Mouse (Mus musculus) limb, embryonic 14.5 days (tissue): ENCODE data around the gene Abhd11. TPM values are rescaled to one million over a fixed set of nuclear protein-coding genes. Genes with fewer than 3 reads are reported as not detected.

ENCODE experiments used
- ATAC-seq: fragments of 200-750 bp; cut with Nextera tagmentation; 2 replicates; pipeline ENCODE4 v1.8.0; 2017; ENCODE audit warnings: low read depth, moderate number of reproducible peaks, moderate TSS enrichment; ENCODE audit not compliant: low FRiP score
- DNase-seq: peaks from one replicate; pipeline ENCODE4 v3.0.0-alpha.2; 2015; ENCODE audit warnings: low spot score
- H3K27ac ChIP-seq: fragments of 300-500 bp; sonication (generic); replicated peaks from 2 replicates; pipeline ENCODE4 v1.5.1; 2014; ENCODE audit warnings: low read depth, mild to moderate bottlenecking, low read length, moderate library complexity, mixed read lengths
- H3K27me3 ChIP-seq: fragments of 300-500 bp; sonication (generic); 2 replicates; pipeline ENCODE4 v1.6.1; 2014; ENCODE audit warnings: low read length, mixed read lengths; ENCODE audit not compliant: control insufficient read depth, insufficient read depth
- H3K36me3 ChIP-seq: fragments of 300-500 bp; sonication (generic); 2 replicates; pipeline ENCODE4 v1.6.1; 2014; ENCODE audit warnings: mild to moderate bottlenecking, low read length, moderate library complexity, mixed read lengths; ENCODE audit not compliant: control insufficient read depth, insufficient read depth
- H3K4me1 ChIP-seq: fragments of 300-500 bp; sonication (generic); 2 replicates; pipeline ENCODE4 v1.6.1; 2014; ENCODE audit warnings: antibody characterized with exemption, low read length, mixed read lengths; ENCODE audit not compliant: control insufficient read depth, insufficient read depth
- H3K4me2 ChIP-seq: fragments of 300-500 bp; sonication (generic); replicated peaks from 2 replicates; pipeline ENCODE4 v1.6.1; 2014; ENCODE audit warnings: low read depth, mild to moderate bottlenecking, low read length, moderate library complexity; ENCODE audit not compliant: severe bottlenecking
- H3K4me3 ChIP-seq: fragments of 300-500 bp; sonication (generic); replicated peaks from 2 replicates; pipeline ENCODE4 v1.5.1; 2014; ENCODE audit warnings: low read length
- H3K9ac ChIP-seq: fragments of 300-500 bp; sonication (generic); 2 replicates; pipeline ENCODE4 v1.6.1; 2014; ENCODE audit warnings: mild to moderate bottlenecking, low read depth, low read length, moderate library complexity; ENCODE audit not compliant: severe bottlenecking
- H3K9me3 ChIP-seq: fragments of 300-500 bp; sonication (generic); 2 replicates; pipeline ENCODE4 v1.6.1; 2016; ENCODE audit warnings: low read length; ENCODE audit not compliant: control insufficient read depth
- POLR2A ChIP-seq: fragments of 200-500 bp; IDR thresholded peaks from 2 replicates; pipeline ENCODE4 v1.8.0; 2012; ENCODE audit warnings: inconsistent platforms, mild to moderate bottlenecking, moderate library complexity, borderline replicate concordance; ENCODE audit not compliant: insufficient read depth, insufficient read length; ENCODE audit errors: extremely low read depth
- WGBS: fragments of 180-500 bp; shearing (Covaris S2); extraction: QIAGEN DNeasy Blood & Tissue Kit; methylation state at CpG from one replicate; pipeline ENCODE4 v1.1.7; 2014; 5-methylcytosine and 5-hydroxymethylcytosine counted together
- polyA plus RNA-seq, 2 experiments: library from polyadenylated mRNA; depleted of rRNA in 1 of 2; stranded (reverse) in 1 of 2; unstranded in 1 of 2; fragments of >200 nt; fragmentation: Nextera tagmentation in 1 of 2; extraction: Ambion mirVana in 1 of 2; gene quantifications; 2 replicates each; pipeline versions ENCODE4 v1.2.1 to v1.2.3; 2012 to 2014

Gene Abhd11
- polyA plus RNA-seq, 2 experiments: 67.4 to 83.2 TPM

DNA sequence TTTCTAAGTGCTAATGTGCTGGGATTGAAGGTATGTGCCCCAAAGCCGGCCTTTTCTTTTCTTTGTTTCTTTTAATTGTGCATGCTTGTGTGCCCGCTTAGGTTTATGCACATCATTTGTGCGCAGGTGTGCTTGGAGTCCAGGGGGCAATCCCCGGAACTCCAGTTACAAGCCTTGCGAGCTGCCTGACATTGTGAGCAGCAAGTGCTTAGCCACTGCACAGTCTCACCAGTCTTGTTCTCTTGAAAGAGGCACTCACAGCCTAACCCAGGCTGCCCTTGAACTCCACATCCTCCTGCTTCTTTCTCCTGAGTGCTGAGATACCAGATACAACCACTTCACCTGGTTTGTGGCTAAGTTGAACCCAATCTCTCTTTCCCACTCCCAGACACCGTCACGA, 35.4 kb upstream of the Abhd11 start:
- ATAC-seq: no peak
- 83% methylated on average over 7 of the region's 7 CpGs for WGBS
- H3K4me3 ChIP-seq: no peak overlapping the region

DNA sequence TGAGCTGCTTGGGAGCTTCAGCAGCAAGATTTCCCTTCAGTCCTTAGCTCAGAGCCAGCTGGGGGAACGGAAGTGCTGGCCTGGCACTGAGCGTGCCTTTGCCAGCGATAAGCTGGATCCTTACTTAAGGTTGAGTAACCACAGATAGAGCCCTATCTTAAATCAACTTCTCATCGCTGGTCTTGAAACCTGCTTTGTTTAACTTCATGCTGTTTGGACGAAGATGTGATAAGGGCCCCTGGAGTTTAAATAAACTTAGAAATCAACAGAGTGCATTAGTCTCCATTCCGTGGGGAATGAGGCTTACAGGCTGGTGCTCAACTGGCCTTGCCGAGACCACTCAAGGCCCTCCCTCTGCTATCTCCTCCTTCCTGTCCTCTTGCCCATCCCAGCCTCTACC, 34.7 kb upstream of the Abhd11 start:
- no peaks in the 10 kb centered on the region for H3K27me3 ChIP-seq
- H3K4me3 ChIP-seq: no peak overlapping the region
- WGBS: 70% methylated on average over 7 of the region's 7 CpGs
- no peaks in the 10 kb centered on the region for H3K4me1 ChIP-seq
- ATAC-seq (no peak), DNase-seq (no peak)
- TF ChIP-seq POLR2A: no peak
- no peak overlapping the region for H3K9ac ChIP-seq
- no peak overlapping the region for H3K4me2 ChIP-seq
- H3K27ac ChIP-seq: no peak overlapping the region
- no peaks in the 10 kb centered on the region for H3K36me3 ChIP-seq
- no peaks in the 10 kb centered on the region for H3K9me3 ChIP-seq

More for the DNA sequence above, 35.4 kb upstream of the Abhd11 start:
- no peaks in the 10 kb centered on the region for H3K27me3 ChIP-seq
- TF ChIP-seq POLR2A: no peak
- no peaks in the 10 kb centered on the region for H3K4me1 ChIP-seq
- H3K27ac ChIP-seq: no peak overlapping the region
- H3K36me3 ChIP-seq: no peaks in the 10 kb centered on the region
- no peak for DNase-seq
- no peak overlapping the region for H3K9ac ChIP-seq
- H3K4me2 ChIP-seq: no peak overlapping the region
- H3K9me3 ChIP-seq: no peaks in the 10 kb centered on the region

DNA sequence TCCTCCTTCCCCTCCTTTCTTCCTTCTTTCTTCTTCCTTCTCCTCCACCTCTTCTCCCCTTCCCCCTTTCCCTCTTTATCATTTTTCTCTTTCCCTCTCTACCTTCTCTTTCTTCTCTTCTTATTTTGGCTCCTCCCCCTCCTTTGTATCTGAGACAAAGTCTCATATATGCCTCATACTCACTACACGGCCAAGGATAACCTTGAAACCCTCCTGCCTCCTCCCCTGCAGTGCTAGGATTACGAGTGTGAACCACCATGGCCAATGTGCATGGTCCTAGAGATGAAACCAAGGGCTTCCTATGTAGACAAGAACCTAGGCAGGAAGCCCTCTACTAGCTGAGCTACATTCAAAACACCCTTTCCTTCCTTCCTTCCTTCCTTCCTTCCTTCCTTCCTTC, 34.0 kb upstream of the Abhd11 start:
- WGBS: 55% methylated on average over 2 of the region's 2 CpGs
- H3K36me3 ChIP-seq: no peaks in the 10 kb centered on the region
- H3K9me3 ChIP-seq: no peaks in the 10 kb centered on the region
- H3K4me2 ChIP-seq: no peak overlapping the region
- DNase-seq: no peak
- no peak overlapping the region for H3K27ac ChIP-seq
- H3K9ac ChIP-seq: no peak overlapping the region
- no peak overlapping the region for H3K4me3 ChIP-seq
- ATAC-seq: no peak
- TF ChIP-seq POLR2A: no peak
- H3K27me3 ChIP-seq: no peaks in the 10 kb centered on the region
- H3K4me1 ChIP-seq: no peaks in the 10 kb centered on the region

DNA sequence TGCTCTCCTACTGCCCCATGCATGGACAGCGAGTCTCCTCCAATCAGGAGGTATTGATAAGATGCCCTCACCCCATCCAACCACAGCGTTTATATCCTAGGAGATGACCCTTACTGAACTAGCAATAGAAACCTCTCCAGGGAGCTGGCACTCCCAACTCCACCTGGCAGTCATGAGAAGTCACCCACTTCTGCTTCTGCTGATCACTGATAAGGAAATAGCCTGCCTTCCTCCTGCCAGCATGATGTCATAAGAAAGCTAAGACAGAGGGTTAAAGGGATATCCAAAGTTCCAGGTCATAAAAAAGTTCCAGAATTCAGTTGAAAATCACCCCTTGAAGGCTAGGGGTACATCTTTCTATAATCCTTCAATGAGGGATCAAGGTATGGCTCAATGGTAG, 32.8 kb upstream of the Abhd11 start:
- H3K9ac ChIP-seq: no peak overlapping the region
- no peak for TF ChIP-seq POLR2A
- H3K4me2 ChIP-seq: no peak overlapping the region
- no peaks in the 10 kb centered on the region for H3K9me3 ChIP-seq
- no peak for ATAC-seq
- no peak for DNase-seq
- H3K4me3 ChIP-seq: no peak overlapping the region
- H3K4me1 ChIP-seq: no peaks in the 10 kb centered on the region
- no peak overlapping the region for H3K27ac ChIP-seq
- WGBS: 70% methylated on average over 2 of the region's 2 CpGs
- H3K36me3 ChIP-seq: no peaks in the 10 kb centered on the region
- no peaks in the 10 kb centered on the region for H3K27me3 ChIP-seq

DNA sequence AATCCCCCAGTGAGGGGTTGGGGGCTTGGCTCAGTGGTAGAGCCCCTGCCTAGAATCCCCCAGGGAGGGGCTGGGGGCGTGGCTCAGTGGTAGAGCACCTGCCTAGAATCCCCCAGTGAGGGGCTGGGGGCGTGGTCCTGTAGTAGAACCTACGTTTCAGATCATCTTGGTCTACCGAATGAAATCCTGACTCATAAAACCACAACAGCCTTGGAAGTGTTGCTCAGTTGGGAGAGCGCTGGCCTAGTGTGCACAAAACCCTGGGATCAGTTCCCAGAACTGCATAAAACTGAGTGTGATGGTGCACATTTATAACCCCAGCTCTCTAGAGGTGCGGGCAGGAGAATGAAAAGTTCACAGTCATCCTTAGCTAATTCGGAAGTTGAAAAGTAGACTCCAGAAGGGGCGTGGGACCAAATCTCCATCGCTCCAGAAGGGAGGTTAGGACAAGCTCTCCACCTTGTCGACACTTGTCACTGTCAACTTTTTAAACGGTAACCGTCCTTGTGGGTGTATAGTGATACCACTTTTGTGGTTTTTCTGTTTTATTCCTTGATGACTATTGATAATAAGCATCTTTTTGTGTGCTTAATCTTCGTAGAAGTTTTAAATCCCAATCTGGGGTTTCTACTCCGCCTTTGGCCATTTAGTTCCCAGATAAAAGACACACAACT, 32.2 kb upstream of the Abhd11 start:
- no peaks in the 10 kb centered on the region for H3K9me3 ChIP-seq
- DNase-seq (no peak), ATAC-seq (no peak)
- no peak overlapping the region for H3K4me2 ChIP-seq
- H3K27me3 ChIP-seq: no peaks in the 10 kb centered on the region
- no peaks in the 10 kb centered on the region for H3K36me3 ChIP-seq
- no peak overlapping the region for H3K4me3 ChIP-seq
- no peak overlapping the region for H3K9ac ChIP-seq
- H3K4me1 ChIP-seq: no peaks in the 10 kb centered on the region
- TF ChIP-seq POLR2A: no peak
- 81% methylated on average over 14 of the region's 14 CpGs for WGBS
- H3K27ac ChIP-seq: no peak overlapping the region
